Mouse (Mus musculus): Measurements from ENCODE around the gene Lpp. TPM values are rescaled to one million over a fixed set of nuclear protein-coding genes. Genes with fewer than 3 reads are reported as not detected.
A peak's percentile ranks its signal among the peaks of the same experiment; 100 is the strongest.

Lpp gene
- polyA plus RNA-seq, 1 experiment from 2014 or later: 28.3 TPM

GRCm38 (mm10) chr16:24495461-24495860 is 102.2 kb downstream of the Lpp start:
- DNase-seq (ENCODE audit: low read depth, low spot score): peak; percentile 80
- no peaks in the 10 kb centered on the region for H3K27me3 ChIP-seq
- CTCF ChIA-PET: interaction anchor here (2.3 kb wide), 1 partner anchor 11 kb away, joined by 6 read pairs; no protein-coding TSS in a partner anchor
- in situ Hi-C loops (cut with MboI; ENCODE audit: low pct_unique_long_range_greater_than_20kb): loop anchor here (5.0 to 10.0 kb wide), 2 partner anchors 101 to 508 kb away; partner anchors contain the start of genes Bcl6, Gm37419 and Lpp
- POLR2A ChIA-PET: no interaction called here
- TF ChIP-seq CTCF (IDR thresholded peaks at IDR 0.05): no peak
- peak; percentile 55 for ATAC-seq

GRCm38 (mm10) chr16:24496635-24497034 is 103.3 kb downstream of the Lpp start:
- POLR2A ChIA-PET: interaction anchor here (0.5 to 1.8 kb wide), 3 partner anchors 55 to 507 kb away, joined by 3 to 4 read pairs (median 3); no protein-coding TSS in a partner anchor
- H3K27me3 ChIP-seq: no peaks in the 10 kb centered on the region
- ATAC-seq: peak; percentile 22
- in situ Hi-C loops (cut with MboI; ENCODE audit: low pct_unique_long_range_greater_than_20kb): loop anchor here (5.0 to 10.0 kb wide), 2 partner anchors 102 to 509 kb away; partner anchors contain the start of genes Bcl6, Gm37419 and Lpp
- peak; percentile 65 for DNase-seq (ENCODE audit: low read depth, low spot score)
- CTCF ChIA-PET: interaction anchor here (1.0 to 2.3 kb wide), 4 partner anchors 10 to 513 kb away, joined by 3 to 6 read pairs (median 6); no protein-coding TSS in a partner anchor
- no peak for TF ChIP-seq CTCF (IDR thresholded peaks at IDR 0.05)

- TF ChIP-seq CTCF (IDR thresholded peaks at IDR 0.05): no peak
- POLR2A ChIA-PET: interaction anchor here (1.3 to 1.8 kb wide), 2 partner anchors 63 to 507 kb away, joined by 3 to 4 read pairs; no protein-coding TSS in a partner anchor
- H3K27me3 ChIP-seq: no peaks in the 10 kb centered on the region
- DNase-seq (ENCODE audit: low read depth, low spot score): no peak
- no peak for ATAC-seq
- in situ Hi-C loops (cut with MboI; ENCODE audit: low pct_unique_long_range_greater_than_20kb): loop anchor here (5.0 to 10.0 kb wide), 2 partner anchors 103 to 510 kb away; partner anchors contain the start of genes Bcl6, Gm37419 and Lpp
- CTCF ChIA-PET: interaction anchor here (1.7 to 2.3 kb wide), 2 partner anchors 9 to 507 kb away, joined by 5 to 6 read pairs; no protein-coding TSS in a partner anchor
Observed at GRCm38 (mm10) chr16:24497413-24497812, 104.1 kb downstream of the Lpp start.

- POLR2A ChIA-PET: interaction anchor here (0.6 to 1.8 kb wide), 2 partner anchors 64 to 126 kb away, joined by 4 read pairs; no protein-coding TSS in a partner anchor
- no peak for TF ChIP-seq CTCF (IDR thresholded peaks at IDR 0.05)
Observed at GRCm38 (mm10) chr16:24498103-24498659, 104.9 kb downstream of the Lpp start.

GRCm38 (mm10) chr16:24501197-24501596 is 107.9 kb downstream of the Lpp start:
- in situ Hi-C loops (cut with MboI; ENCODE audit: low pct_unique_long_range_greater_than_20kb): loop anchor here (10.0 to 25.0 kb wide), 2 partner anchors 404 to 761 kb away; no protein-coding TSS in a partner anchor
- POLR2A ChIA-PET: no interaction called here

More at GRCm38 (mm10) chr16:24498103-24498659, 104.9 kb downstream of the Lpp start:
- CTCF ChIA-PET: interaction anchor here (0.9 to 1.4 kb wide), 2 partner anchors 14 to 566 kb away, joined by 3 read pairs; no protein-coding TSS in a partner anchor
- no peaks in the 10 kb centered on the region for H3K27me3 ChIP-seq
- DNase-seq (ENCODE audit: low read depth, low spot score): no peak
- no peak for ATAC-seq
- in situ Hi-C loops (cut with MboI; ENCODE audit: low pct_unique_long_range_greater_than_20kb): loop anchor here (5.0 to 10.0 kb wide), 2 partner anchors 103 to 511 kb away; partner anchors contain the start of genes Bcl6, Gm37419 and Lpp

GRCm38 (mm10) chr16:24501628-24502294 is 108.5 kb downstream of the Lpp start:
- ChIA-PET POLR2A (no interaction called here), CTCF (interaction anchor here (1.0 kb wide), 1 partner anchor 9 kb away, joined by 3 read pairs; no protein-coding TSS in a partner anchor)
- no peak for DNase-seq (ENCODE audit: low read depth, low spot score)
- no peak for TF ChIP-seq CTCF (IDR thresholded peaks at IDR 0.05)
- H3K27me3 ChIP-seq: no peaks in the 10 kb centered on the region
- in situ Hi-C loops (cut with MboI; ENCODE audit: low pct_unique_long_range_greater_than_20kb): loop anchor here (10.0 to 25.0 kb wide), 2 partner anchors 403 to 761 kb away; no protein-coding TSS in a partner anchor
- no peak for ATAC-seq

More at GRCm38 (mm10) chr16:24501197-24501596, 107.9 kb downstream of the Lpp start:
- no peaks in the 10 kb centered on the region for H3K27me3 ChIP-seq
- CTCF ChIA-PET: no interaction called here
- ATAC-seq: no peak
- no peak for DNase-seq (ENCODE audit: low read depth, low spot score)
- TF ChIP-seq CTCF (IDR thresholded peaks at IDR 0.05): no peak

- DNase-seq (ENCODE audit: low read depth, low spot score): no peak
- no peak for ATAC-seq
- CTCF ChIA-PET: interaction anchor here (1.0 kb wide), 1 partner anchor 10 kb away, joined by 3 read pairs; no protein-coding TSS in a partner anchor
- in situ Hi-C loops (cut with MboI; ENCODE audit: low pct_unique_long_range_greater_than_20kb): loop anchor here (10.0 to 25.0 kb wide), 2 partner anchors 402 to 760 kb away; no protein-coding TSS in a partner anchor
- peak; percentile 8 for TF ChIP-seq CTCF (IDR thresholded peaks at IDR 0.05)
- H3K27me3 ChIP-seq: no peaks in the 10 kb centered on the region
- POLR2A ChIA-PET: no interaction called here
Observed at GRCm38 (mm10) chr16:24502295-24502823, 109.1 kb downstream of the Lpp start.

GRCm38 (mm10) chr16:24504838-24505605 is 111.7 kb downstream of the Lpp start:
- no peak for TF ChIP-seq CTCF (IDR thresholded peaks at IDR 0.05)
- no peak for DNase-seq (ENCODE audit: low read depth, low spot score)
- in situ Hi-C loops (cut with MboI; ENCODE audit: low pct_unique_long_range_greater_than_20kb): loop anchor here (10.0 to 25.0 kb wide), 2 partner anchors 400 to 757 kb away; no protein-coding TSS in a partner anchor
- H3K27me3 ChIP-seq: no peaks in the 10 kb centered on the region
- ATAC-seq: no peak
- ChIA-PET POLR2A (interaction anchor here (1.3 kb wide), 1 partner anchor 39 kb away, joined by 3 read pairs; no protein-coding TSS in a partner anchor), CTCF (interaction anchor here (0.8 to 2.9 kb wide), 6 partner anchors 9 to 559 kb away, joined by 3 to 8 read pairs (median 5); no protein-coding TSS in a partner anchor)

GRCm38 (mm10) chr16:24506237-24506636 is 112.9 kb downstream of the Lpp start:
- ATAC-seq: no peak
- ChIA-PET POLR2A (interaction anchor here (1.0 kb wide), 1 partner anchor 9 kb away, joined by 3 read pairs; no protein-coding TSS in a partner anchor), CTCF (interaction anchor here (0.9 to 2.9 kb wide), 5 partner anchors 8 to 523 kb away, joined by 3 to 8 read pairs (median 4); no protein-coding TSS in a partner anchor)
- in situ Hi-C loops (cut with MboI; ENCODE audit: low pct_unique_long_range_greater_than_20kb): loop anchor here (10.0 to 25.0 kb wide), 2 partner anchors 399 to 756 kb away; no protein-coding TSS in a partner anchor
- TF ChIP-seq CTCF (IDR thresholded peaks at IDR 0.05): no peak
- H3K27me3 ChIP-seq: no peaks in the 10 kb centered on the region
- no peak for DNase-seq (ENCODE audit: low read depth, low spot score)
